Mouse (Mus musculus) frontal cortex, postnatal 10 days (tissue): ENCODE results near the gene Src.

ENCODE experiments used
- DNase-seq, 2 experiments: peaks; one replicate each; pipeline ENCODE4 v3.0.0; 2022; ENCODE audit warnings: low spot score in 2 of 2, mixed read lengths in 1 of 2

Gene Src

GRCm38 (mm10) chr2:157436496-157436895 is 18.3 kb downstream of the Src start:
- no peak for DNase-seq

DNA sequence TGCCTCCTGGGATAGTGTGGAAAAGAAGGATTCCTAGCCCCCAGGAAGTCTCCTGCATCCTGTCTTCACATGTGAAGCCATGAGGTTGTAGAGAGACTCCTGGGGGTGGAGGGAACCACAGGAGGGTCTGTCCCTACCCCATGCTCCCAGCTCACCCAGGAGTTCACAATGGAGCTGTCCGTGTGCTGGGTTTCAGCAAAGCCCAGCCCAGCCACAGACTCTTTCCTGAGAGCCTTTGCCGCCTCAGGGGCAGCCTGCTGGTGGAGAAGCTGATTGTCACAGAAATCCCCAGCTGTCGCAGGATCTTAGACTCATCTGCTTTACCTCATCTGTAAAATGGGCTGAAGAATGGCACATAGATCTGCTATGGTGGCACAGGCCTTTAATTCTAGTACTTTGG is 18.9 kb downstream of the Src start:
- no peak for DNase-seq

DNA sequence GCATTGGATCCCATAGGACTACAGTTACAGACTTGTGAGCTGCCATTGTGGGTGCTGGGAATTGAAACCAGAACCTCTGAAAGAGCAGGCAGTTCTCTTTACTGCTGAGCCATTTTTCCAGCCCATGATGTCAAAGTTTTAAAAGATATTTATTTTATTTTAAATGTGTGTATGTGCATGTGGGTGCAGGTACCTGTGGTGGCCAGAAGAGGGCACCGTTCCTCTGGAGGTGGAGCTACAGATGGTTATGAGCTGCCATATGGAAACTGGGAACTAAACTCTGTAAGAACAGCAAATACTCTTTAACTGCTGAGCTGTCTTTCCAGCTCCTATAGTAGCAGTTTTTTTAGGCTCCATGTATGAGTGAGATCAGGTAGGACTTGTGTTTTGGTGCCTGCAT is 23.1 kb downstream of the Src start:
- no peak for DNase-seq

- DNase-seq, result no peak
Observed at GRCm38 (mm10) chr2:157447297-157448158, 29.3 kb downstream of the Src start.

DNA sequence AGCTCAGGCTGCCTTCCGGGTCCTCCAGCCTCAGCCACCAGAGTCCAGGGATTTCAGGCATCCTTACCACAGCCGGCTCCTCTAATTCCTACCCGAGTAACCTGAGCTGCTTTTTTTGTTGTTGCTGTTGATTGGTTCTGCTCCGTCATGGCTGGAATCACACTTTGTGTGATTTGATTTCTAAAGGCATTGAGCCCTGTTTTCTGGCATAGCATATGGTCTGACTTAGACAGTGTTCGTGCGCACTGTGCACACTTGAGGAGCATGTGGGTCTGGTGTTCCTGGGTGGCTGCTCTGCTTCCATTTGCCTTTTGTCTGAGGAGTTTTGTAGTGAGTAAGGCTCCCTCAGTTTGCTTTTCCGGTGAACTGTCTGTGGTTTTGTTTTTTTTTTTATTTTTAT is 30.1 kb downstream of the Src start:
- DNase-seq, result no peak

DNA sequence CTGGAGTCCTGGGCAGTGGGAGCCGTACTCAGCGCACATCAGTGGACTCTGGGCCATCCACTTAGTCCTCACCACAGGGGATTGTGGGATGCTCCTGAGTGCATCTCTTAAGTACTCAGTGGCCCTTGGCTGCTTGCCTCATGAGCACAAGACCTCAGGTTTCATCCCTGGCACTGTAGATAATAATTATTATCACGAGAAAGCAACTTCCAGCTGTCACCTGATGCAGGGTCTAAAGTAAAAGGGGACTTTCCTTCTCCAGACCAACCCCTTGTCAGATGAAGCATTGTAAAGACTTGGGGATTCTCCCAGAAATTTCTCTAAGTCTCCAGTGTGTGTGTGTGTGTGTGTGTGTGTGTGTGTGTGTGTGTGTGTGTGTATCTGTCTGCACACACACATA is 32.7 kb downstream of the Src start:
- DNase-seq, result no peak

DNA sequence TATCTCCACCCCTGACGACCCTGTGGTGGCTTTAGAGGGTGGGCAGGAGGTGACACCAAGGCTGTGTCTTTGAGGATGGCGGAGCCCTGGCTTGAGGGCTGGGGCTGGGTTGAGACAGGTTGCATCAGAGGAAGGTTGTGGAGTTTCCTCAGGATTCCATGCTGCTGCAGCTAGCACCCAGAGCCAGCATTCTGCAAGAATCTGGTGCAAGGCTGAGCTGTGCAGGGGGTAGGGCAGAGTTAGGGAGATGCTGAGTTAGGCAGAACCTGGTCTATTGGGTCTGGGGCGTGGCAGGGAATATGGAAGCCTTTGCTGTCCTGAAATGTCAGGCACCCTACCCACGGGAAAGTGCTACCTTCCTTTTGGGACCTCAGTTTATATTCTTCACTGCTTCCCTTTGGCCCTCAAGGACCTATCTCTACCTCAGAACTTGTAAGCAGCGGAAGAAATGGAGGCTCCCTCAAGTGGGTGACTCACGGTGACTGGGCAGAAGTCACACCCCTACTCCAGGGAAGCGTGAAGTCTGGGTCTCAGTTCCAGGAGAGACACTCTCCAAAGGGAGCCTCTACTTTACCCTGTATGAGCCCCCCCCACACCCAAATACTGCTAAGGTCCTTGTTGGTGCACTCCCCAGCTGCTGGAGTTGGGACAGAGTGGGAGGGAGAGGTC is 33.3 kb downstream of the Src start:
- DNase-seq, result no peak

DNA sequence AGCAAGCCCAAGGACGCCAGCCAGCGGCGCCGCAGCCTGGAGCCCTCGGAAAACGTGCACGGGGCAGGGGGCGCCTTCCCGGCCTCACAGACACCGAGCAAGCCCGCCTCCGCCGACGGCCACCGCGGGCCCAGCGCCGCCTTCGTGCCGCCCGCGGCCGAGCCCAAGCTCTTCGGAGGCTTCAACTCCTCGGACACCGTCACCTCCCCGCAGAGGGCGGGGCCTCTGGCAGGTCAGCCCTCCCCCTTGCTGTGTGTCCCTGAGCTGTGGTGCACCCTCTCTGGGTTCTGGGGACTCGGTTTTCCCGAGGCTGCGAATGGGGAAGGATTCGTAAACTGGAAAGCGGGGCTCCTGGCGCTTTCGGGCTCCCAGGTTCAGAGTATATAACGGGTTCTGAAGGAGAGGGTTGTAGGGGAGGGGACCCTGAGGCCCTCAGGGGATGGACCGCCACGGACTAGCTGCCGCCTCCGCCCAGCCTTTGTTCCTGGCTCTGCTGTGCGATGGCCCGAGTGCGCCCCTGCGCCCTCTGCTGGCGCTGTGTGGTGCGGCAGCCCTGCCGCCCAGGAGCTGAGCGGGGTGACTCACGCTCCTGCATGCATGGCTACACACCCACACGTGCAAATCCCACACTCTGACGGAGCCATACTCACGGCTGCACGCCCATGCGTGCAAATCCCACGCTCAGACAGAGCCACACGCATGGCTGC is 39.0 kb downstream of the Src start:
- peak; percentile 88 to 92 for DNase-seq

DNA sequence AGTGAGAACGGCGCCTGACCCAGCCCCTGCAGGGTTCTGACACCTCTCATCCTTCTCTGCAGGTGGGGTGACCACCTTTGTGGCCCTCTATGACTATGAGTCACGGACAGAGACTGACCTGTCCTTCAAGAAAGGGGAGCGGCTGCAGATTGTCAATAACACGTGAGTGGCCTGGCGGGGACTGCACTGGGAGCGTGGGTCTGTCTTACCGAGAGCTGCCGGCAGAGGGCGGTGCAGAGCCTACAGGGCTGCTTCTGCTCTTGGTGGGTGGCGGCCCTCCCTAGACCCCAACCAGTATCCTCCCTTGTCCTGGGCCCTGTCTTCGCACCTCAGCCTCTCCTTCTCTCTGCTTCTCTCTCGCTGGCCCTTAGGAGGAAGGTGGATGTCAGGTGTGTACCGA is 40.2 kb downstream of the Src start:
- peak; percentile 62 to 75 for DNase-seq

DNA sequence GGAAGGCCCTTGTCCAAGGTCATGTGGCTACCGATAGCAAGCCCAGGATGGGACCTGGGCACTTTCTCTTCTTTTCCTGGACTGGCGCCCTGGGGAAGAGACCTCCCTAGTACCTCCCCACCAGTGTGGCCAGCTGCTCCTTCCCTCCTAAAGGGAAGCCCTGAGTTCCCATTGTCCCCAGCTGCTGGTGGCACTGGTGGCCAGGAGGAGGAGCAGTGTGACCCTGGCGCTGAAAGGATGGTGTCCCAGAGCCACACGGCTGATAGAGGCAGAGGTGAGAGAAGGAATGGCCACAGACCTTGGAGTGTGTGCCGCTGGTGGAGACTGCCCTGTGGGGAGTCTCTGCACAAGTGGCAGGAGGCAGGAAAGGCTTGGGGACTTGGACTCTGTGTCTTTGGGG is 41.5 kb downstream of the Src start:
- no peak for DNase-seq

DNA sequence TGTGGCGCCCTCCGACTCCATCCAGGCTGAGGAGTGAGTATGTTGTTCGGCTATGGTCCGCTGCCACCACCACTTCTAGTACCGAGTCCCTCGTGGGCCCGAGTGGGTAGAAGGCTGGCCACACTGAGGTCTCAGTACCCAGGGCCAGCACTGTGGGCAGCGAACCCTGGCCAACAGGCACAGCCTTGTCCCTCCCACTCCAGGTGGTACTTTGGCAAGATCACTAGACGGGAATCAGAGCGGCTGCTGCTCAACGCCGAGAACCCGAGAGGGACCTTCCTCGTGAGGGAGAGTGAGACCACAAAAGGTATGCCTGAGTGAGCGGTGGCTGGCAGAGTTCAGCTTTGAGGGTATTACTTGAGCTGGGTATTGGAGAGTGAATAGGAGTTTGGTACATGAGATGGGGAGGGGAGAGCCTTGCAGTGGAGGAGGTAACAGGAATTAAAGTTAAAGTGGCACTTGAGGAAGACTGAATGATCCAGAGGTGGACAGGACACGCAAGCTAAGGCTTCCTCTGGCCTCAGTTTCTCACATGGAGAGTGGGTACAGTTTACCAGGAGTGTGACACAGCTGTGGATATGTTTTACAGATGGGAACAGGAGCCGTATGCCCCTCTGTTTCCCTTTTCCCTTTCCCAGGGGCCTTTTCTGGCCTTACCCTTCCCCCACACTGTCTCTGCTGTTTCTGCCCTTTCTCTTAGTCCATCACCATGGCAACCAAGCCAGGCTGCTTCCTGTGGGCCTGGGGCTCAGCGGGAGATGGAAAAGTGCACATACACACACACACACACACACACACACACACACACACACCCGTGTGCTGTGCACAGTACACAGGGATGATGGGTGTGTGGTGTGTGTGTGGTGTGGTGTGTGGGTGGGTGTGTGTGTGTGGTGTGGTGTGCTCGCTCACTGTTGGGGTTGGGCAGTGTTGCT is 44.8 kb downstream of the Src start:
- no peak for DNase-seq

DNA sequence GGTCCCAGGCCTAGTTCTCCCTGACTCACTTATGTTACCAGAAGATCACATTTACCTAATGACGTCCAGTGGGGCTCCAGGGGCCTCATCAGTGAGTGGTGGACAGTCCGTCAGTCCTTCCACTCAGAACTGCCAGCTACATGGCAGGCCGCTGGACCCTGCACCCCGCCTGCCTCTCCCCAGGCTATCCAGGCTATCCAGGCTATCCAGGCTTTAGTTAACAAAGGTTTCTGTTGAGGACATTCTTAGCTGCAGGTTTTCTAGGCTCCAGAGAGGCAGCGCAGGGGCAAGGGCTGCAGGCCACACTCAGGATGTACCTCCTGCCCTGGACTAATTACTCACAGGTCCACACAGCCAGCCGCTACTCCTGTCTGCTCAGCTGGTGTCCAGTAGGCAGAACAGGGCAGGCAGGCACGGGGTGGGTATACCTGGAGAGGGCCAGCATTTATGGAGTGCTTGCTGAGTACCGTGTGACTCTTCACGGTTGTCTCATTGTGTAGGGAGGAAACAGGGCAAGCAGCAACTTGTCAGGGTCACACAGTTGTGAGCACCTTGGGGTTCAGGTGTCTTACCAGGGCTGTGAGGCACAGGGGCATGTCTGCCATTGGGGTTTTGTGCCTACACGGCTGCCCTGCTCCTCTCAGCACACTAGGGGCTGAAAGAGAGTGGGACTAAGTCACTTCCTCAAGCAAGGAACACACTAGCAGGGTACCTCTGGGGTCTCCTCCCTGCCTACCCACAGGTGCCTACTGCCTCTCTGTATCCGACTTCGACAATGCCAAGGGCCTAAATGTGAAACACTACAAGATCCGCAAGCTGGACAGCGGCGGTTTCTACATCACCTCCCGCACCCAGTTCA is 45.9 kb downstream of the Src start:
- no peak for DNase-seq

GRCm38 (mm10) chr2:157464746-157465126 is 46.5 kb downstream of the Src start:
- DNase-seq, result peak; percentile 66 to 83

- DNase-seq, result no peak
Observed at GRCm38 (mm10) chr2:157466836-157467235, 48.6 kb downstream of the Src start.

DNA sequence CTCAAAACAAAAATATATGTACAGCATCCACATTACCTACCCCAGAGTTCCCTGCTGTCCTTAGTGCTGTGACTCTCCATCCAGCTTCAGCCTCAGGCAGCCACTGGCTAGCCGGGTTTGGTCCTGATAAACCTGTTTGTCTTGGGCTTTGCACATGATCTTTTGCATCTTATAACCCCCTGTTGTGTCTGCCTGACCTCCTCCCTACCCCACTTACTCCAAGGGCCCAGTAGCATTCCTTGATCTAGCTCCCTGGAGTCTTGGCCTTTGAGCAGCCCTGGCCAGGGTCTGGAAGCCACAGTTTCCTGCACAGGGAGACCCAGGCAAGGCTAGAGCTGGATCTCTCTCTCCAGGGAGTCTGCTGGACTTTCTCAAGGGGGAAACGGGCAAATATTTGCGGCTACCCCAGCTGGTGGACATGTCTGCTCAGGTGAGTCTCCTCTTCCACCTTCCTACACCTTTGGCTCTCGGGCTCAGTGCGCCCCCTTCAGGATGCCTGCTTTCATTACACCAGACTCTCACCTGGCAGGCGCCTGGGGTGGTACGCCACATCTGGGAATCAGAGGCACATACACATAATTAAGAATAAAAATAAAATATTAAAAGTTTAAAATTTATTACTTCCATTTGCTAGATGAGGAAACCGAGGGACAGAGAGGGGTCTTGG is 50.0 kb downstream of the Src start:
- no peak for DNase-seq

DNA sequence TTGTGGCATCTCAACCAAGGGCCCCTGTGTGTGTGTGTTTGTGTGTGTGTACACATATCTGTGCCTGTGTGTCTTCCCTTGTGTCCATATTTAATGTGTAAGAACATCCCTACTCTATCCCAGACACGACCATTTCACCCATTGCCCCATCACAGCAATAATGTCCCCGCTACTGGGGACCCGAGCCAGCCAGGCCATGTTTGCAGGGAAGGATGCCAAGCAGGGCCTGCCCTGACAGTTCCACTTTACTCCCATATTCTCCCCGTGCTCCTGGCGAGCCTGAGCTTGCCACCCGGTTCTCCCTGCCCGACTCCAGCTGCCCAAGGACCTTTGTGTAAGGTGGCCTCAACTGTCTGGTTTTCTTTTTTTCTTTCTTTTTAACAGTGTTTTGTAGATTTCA is 53.0 kb downstream of the Src start:
- no peak for DNase-seq

DNA sequence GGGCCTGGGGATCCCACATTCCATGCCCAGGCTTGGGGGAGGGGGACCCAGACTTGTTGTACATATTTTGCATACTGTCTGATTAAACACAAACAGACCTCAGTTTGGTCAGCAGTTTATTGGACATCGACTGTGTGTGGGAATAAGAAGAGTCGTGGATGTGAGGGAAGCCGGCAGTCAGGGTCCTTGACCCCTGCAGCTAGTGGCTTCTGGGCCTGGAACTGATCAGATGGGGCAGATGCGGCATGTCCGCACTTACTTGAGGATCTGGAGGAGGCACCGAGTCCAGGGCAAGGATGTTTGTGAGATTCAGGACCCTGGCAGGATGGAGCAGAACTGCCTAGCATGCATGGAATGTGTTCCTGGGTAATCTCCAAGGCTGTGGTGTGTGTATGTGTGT is 53.5 kb downstream of the Src start:
- no peak for DNase-seq

DNA sequence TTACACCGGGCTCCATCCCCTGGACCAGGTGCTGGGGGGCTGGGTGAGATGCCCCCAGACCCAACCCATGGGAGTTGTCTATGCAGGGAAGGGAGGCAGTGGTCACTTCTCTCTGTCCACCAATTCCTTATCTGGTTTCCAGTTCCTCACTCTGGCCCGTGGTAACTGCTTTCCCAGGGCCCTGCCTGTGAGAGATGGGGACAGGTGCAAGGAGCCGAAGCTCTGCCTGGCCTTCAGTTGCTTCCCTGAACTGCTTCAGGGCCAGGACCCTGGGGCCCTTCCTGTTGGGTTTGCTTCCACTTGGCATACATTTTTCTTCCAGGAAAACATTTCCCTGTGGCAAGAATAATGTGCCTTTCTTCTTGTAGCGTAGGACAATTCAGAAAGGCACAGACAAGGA is 54.2 kb downstream of the Src start:
- no peak for DNase-seq

- no peak for DNase-seq
Observed at GRCm38 (mm10) chr2:157474269-157474729, 56.1 kb downstream of the Src start.
